Mouse (Mus musculus): ENCODE results near the gene Zic5. TPM values are rescaled to one million over a fixed set of nuclear protein-coding genes. Genes with fewer than 3 reads are reported as not detected.

Gene Zic5
- polyA plus RNA-seq, 1 experiment from 2014 or later, result 13.9 TPM

DNA sequence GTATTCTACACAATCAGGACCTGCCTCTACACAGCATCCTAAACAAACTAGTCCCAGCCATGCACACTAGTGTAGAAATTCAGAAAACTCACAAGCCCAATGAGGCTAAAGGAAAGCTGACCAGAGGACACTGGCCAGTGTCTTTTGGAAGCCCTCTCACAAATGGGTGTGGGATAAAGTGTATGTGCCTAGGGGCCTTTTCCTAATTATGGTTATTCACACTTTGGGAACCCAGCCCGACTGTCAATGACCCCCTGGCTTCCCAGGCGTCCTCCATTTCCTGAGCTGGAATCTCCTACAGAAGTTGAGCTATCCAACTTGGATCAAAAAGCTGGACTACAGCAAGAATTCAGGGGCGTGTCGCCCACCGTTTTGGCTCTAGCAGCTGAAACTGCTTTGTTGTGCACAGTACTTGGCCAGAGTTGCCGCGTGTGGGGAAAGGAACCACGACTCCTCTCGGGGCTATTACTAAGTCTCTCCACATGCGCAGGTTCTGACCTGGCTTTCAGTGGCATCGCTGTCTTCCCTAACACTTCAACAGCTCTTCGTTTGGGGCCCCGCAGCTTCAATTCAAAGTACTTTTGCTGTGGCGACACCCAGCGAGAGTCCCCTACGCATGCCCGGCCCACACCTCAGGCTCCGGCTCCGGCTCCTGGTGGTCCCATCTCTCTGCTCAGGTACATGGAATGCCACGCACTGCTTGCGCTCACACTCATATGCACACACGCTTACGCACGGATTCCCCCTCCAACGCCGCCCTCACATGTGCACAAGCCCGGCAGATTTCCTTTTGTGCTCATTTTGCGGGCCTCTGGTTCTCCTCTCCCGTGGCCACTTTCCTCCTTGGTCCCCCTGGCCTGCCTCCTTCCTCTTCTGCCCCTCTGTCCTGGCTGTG, 15.6 kb downstream of the Zic5 start:
- WGBS, result 3% methylated on average over 29 of the region's 29 CpGs
- Histone ChIP-seq H3K4me3 (peak overlapping the region; percentile 45), H3K4me1 (replicated peaks) (peaks cover 45% of the 10 kb centered on the region)

GRCm38 (mm10) chr14:122436850-122437249, 28.6 kb downstream of the Zic5 start:
- WGBS, result 55% methylated on average over 10 of the region's 10 CpGs

More for the DNA sequence above, 15.6 kb downstream of the Zic5 start:
- H3K4me2 ChIP-seq, result peak overlapping the region; percentile 65
- H3K9ac ChIP-seq, result peak overlapping the region; percentile 70
- no peaks in the 10 kb centered on the region for H3K36me3 ChIP-seq
- no peak for ATAC-seq (ENCODE audit: low FRiP score)
- no peaks in the 10 kb centered on the region for H3K9me3 ChIP-seq
- H3K27me3 ChIP-seq, result peaks cover 87% of the 10 kb centered on the region
- peak overlapping the region; percentile 87 for H3K27ac ChIP-seq

GRCm38 (mm10) chr14:122434039-122434438, 31.4 kb downstream of the Zic5 start:
- 89% methylated on average over 10 of the region's 10 CpGs for WGBS
- Histone ChIP-seq H3K4me2 (no peak overlapping the region), H3K36me3 (no peaks in the 10 kb centered on the region), H3K9me3 (no peaks in the 10 kb centered on the region), H3K27me3 (0 out of 2 replicates have a peak, but pooled peaks cover 6% of the 10 kb centered on the region), H3K27ac (no peak overlapping the region), H3K4me1 (replicated peaks) (no peaks in the 10 kb centered on the region), H3K9ac (no peak overlapping the region), H3K4me3 (no peak overlapping the region)
- no peak for ATAC-seq (ENCODE audit: low FRiP score)

More at GRCm38 (mm10) chr14:122436850-122437249, 28.6 kb downstream of the Zic5 start:
- no peak overlapping the region for H3K4me2 ChIP-seq
- H3K4me3 ChIP-seq, result no peak overlapping the region
- 0 out of 2 replicates have a peak, but pooled peaks cover 8% of the 10 kb centered on the region for H3K27me3 ChIP-seq
- H3K36me3 ChIP-seq, result no peaks in the 10 kb centered on the region
- no peak overlapping the region for H3K27ac ChIP-seq
- H3K9me3 ChIP-seq, result no peaks in the 10 kb centered on the region
- no peak overlapping the region for H3K9ac ChIP-seq
- no peaks in the 10 kb centered on the region for H3K4me1 ChIP-seq (replicated peaks)
- no peak for ATAC-seq (ENCODE audit: low FRiP score)

DNA sequence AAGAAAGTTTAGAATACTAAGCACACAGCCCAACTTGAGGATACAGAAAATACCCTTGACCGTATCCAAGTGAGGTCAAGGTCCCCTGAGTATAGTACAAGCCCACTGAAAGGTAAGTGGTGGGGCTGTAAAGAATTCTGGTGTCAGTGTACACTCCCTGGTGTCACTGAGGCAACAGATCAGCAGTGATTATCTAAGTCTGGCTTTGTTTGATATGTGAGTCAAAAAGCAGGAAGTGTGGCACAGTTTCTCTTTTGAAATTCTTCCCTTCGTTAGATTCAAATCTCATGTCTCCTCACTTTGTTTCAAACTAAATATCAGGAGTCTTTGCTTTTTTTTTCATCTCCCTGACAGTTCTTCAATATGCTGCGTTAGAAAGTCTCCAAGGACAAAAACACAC, 32.9 kb downstream of the Zic5 start:
- ATAC-seq (ENCODE audit: low FRiP score), result no peak
- peaks cover 4% of the 10 kb centered on the region for H3K4me1 ChIP-seq (replicated peaks)
- WGBS, result 70% methylated on average over 3 of the region's 3 CpGs
- H3K36me3 ChIP-seq, result no peaks in the 10 kb centered on the region
- H3K27me3 ChIP-seq, result 0 out of 2 replicates have a peak, but pooled peaks cover 6% of the 10 kb centered on the region
- no peaks in the 10 kb centered on the region for H3K9me3 ChIP-seq
- H3K27ac ChIP-seq, result no peak overlapping the region
- H3K4me3 ChIP-seq, result no peak overlapping the region
- no peak overlapping the region for H3K4me2 ChIP-seq
- no peak overlapping the region for H3K9ac ChIP-seq

DNA sequence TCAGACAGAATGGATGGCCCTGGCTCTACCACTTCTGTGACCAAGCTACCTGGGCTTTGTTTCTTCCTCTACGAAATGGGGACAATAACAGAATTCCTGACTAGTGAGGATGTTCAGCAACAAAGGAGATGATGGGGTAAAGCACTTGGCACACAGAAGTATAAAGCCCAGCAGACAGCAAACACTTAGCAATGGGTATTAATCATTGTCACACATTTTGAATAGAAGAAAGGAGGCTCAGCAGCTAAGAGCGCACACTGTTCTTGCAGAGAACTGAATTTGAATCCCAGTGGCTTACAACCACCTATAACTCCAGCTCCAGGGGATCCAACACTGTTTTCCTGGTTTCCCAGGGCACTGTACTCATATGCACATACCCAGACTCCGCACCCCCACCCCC, 37.8 kb downstream of the Zic5 start:
- WGBS, result 49% methylated on average over 3 of the region's 3 CpGs
- ATAC-seq (ENCODE audit: low FRiP score), result peak; percentile 47; the same call in 1 of the 2 replicates
- no peak overlapping the region for H3K4me2 ChIP-seq
- H3K4me1 ChIP-seq (replicated peaks), result peaks cover 15% of the 10 kb centered on the region
- H3K27ac ChIP-seq, result peak overlapping the region; percentile 45; the same call in 1 of the 2 replicates
- H3K27me3 ChIP-seq, result no peaks in the 10 kb centered on the region; the same call in 1 of the 2 replicates
- H3K4me3 ChIP-seq, result no peak overlapping the region
- no peaks in the 10 kb centered on the region for H3K9me3 ChIP-seq
- no peak overlapping the region for H3K9ac ChIP-seq
- H3K36me3 ChIP-seq, result no peaks in the 10 kb centered on the region

GRCm38 (mm10) chr14:122427204-122427560, 38.3 kb downstream of the Zic5 start:
- ATAC-seq (ENCODE audit: low FRiP score), result peak; percentile 55
- H3K4me2 ChIP-seq, result no peak overlapping the region
- H3K9me3 ChIP-seq, result no peaks in the 10 kb centered on the region
- peak overlapping the region; percentile 45 for H3K27ac ChIP-seq
- no peak overlapping the region for H3K9ac ChIP-seq
- H3K4me3 ChIP-seq, result no peak overlapping the region
- 25% methylated on average over 8 of the region's 8 CpGs for WGBS
- H3K36me3 ChIP-seq, result no peaks in the 10 kb centered on the region
- peaks cover 15% of the 10 kb centered on the region for H3K4me1 ChIP-seq (replicated peaks)
- no peaks in the 10 kb centered on the region; the same call in 1 of the 2 replicates for H3K27me3 ChIP-seq

- WGBS, result 53% methylated on average over 10 of the region's 10 CpGs
- no peak overlapping the region for H3K4me2 ChIP-seq
- H3K27ac ChIP-seq, result peak overlapping the region; percentile 46
- H3K36me3 ChIP-seq, result no peaks in the 10 kb centered on the region
- ATAC-seq (ENCODE audit: low FRiP score), result peak; percentile 47
- H3K9me3 ChIP-seq, result no peaks in the 10 kb centered on the region
- peaks cover 15% of the 10 kb centered on the region for H3K4me1 ChIP-seq (replicated peaks)
- no peak overlapping the region for H3K9ac ChIP-seq
- no peaks in the 10 kb centered on the region; the same call in 1 of the 2 replicates for H3K27me3 ChIP-seq
- no peak overlapping the region for H3K4me3 ChIP-seq
Measured at GRCm38 (mm10) chr14:122426529-122427203, 38.8 kb downstream of the Zic5 start.

DNA sequence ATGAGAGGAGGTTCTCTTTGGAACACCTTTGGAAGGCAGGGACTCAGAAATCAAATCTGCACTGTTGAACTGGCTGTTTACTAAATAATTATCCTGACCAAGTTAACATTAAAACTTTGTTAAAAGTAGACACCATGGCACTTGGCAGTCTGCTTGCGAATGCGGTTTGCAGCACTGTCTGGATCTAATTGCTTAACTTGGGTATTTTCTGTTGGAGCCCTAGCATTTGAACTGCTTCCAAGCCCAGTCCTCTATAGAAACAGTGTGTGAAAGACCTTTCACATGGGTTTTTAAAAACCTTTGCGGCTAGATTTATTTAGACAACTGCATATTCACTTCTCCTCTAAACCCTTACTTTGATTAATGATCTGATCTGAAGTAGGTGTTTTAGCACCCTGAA, 41.0 kb downstream of the Zic5 start:
- peaks cover 3% of the 10 kb centered on the region; the same call in 1 of the 2 replicates for H3K27me3 ChIP-seq
- no peak overlapping the region for H3K4me3 ChIP-seq
- H3K9me3 ChIP-seq, result no peaks in the 10 kb centered on the region
- no peak overlapping the region for H3K27ac ChIP-seq
- no peak overlapping the region for H3K4me2 ChIP-seq
- H3K4me1 ChIP-seq (replicated peaks), result peaks cover 15% of the 10 kb centered on the region
- no peaks in the 10 kb centered on the region for H3K36me3 ChIP-seq
- ATAC-seq (ENCODE audit: low FRiP score), result no peak
- WGBS, result 70% methylated on average over 3 of the region's 3 CpGs
- no peak overlapping the region for H3K9ac ChIP-seq

GRCm38 (mm10) chr14:122416166-122416771, 49.2 kb downstream of the Zic5 start:
- Histone ChIP-seq H3K4me3 (no peak overlapping the region), H3K9ac (no peak overlapping the region), H3K36me3 (no peaks in the 10 kb centered on the region), H3K27ac (no peak overlapping the region), H3K4me2 (no peak overlapping the region), H3K4me1 (replicated peaks) (0 out of 2 replicates have a peak, but pooled peaks cover 4% of the 10 kb centered on the region), H3K9me3 (no peaks in the 10 kb centered on the region), H3K27me3 (peaks cover 28% of the 10 kb centered on the region)
- WGBS, result 13% methylated on average over 4 of the region's 4 CpGs
- no peak for ATAC-seq (ENCODE audit: low FRiP score)

- Histone ChIP-seq H3K27me3 (peaks cover 38% of the 10 kb centered on the region), H3K27ac (no peak overlapping the region), H3K4me3 (no peak overlapping the region), H3K9ac (no peak overlapping the region), H3K4me2 (no peak overlapping the region), H3K36me3 (no peaks in the 10 kb centered on the region), H3K9me3 (no peaks in the 10 kb centered on the region), H3K4me1 (replicated peaks) (0 out of 2 replicates have a peak, but pooled peaks cover 4% of the 10 kb centered on the region)
- WGBS, result 96% methylated on average over 2 of the region's 2 CpGs
- ATAC-seq (ENCODE audit: low FRiP score), result no peak
Measured at GRCm38 (mm10) chr14:122414786-122415185, 50.7 kb downstream of the Zic5 start.

GRCm38 (mm10) chr14:122413542-122413928, 51.9 kb downstream of the Zic5 start:
- Histone ChIP-seq H3K9ac (no peak overlapping the region), H3K4me1 (replicated peaks) (0 out of 2 replicates have a peak, but pooled peaks cover 4% of the 10 kb centered on the region), H3K9me3 (no peaks in the 10 kb centered on the region), H3K36me3 (no peaks in the 10 kb centered on the region), H3K4me2 (no peak overlapping the region), H3K27me3 (peaks cover 43% of the 10 kb centered on the region), H3K27ac (no peak overlapping the region), H3K4me3 (no peak overlapping the region)
- ATAC-seq (ENCODE audit: low FRiP score), result no peak
- 87% methylated on average over 2 of the region's 2 CpGs for WGBS
